Mouse (Mus musculus) midbrain, embryonic 11.5 days (tissue): ENCODE measurements at regions not wholly inside any gene's neighbourhood (a gene's known extent, or its start where the extent isn't known, plus 50 kb on each side); places are given as distances from the start of the nearest gene placed in this dataset.

Source experiments
- ATAC-seq: fragments of 200-750 bp; cut with Nextera tagmentation; 2 replicates; pipeline ENCODE4 v1.8.0; 2017; ENCODE audit warnings: moderate TSS enrichment, moderate library complexity; ENCODE audit not compliant: low FRiP score
- DNase-seq: peaks from one replicate; pipeline ENCODE4 v3.0.0; 2015; ENCODE audit warnings: low spot score; ENCODE audit errors: missing footprints
- H3K27ac ChIP-seq: fragments of 300-500 bp; sonication (generic); 2 replicates; pipeline ENCODE4 v1.5.1; 2014; ENCODE audit warnings: low read depth, low read length
- H3K27me3 ChIP-seq: fragments of 300-500 bp; sonication (generic); 2 replicates; pipeline ENCODE4 v1.6.1; 2014; ENCODE audit warnings: mild to moderate bottlenecking, low read length, moderate library complexity, mixed read lengths; ENCODE audit not compliant: control insufficient read depth, insufficient read depth
- H3K36me3 ChIP-seq: fragments of 300-500 bp; sonication (generic); 2 replicates; pipeline ENCODE4 v1.6.1; 2014; ENCODE audit warnings: mild to moderate bottlenecking, low read length, moderate library complexity, mixed read lengths; ENCODE audit not compliant: control insufficient read depth, insufficient read depth
- H3K4me1 ChIP-seq: fragments of 300-500 bp; sonication (generic); 2 replicates; pipeline ENCODE4 v1.6.1; 2014; ENCODE audit warnings: low read length; ENCODE audit not compliant: control insufficient read depth, insufficient read depth
- H3K4me2 ChIP-seq: fragments of 300-500 bp; sonication (generic); 2 replicates; pipeline ENCODE4 v1.6.1; 2014; ENCODE audit warnings: mild to moderate bottlenecking, moderate library complexity
- H3K4me3 ChIP-seq: fragments of 300-500 bp; sonication (generic); 2 replicates; pipeline ENCODE4 v1.5.1; 2014; ENCODE audit warnings: low read depth, low read length
- H3K9ac ChIP-seq: fragments of 300-500 bp; sonication (generic); 2 replicates; pipeline ENCODE4 v1.6.1; 2014; ENCODE audit warnings: low read length
- H3K9me3 ChIP-seq: fragments of 300-500 bp; sonication (generic); 2 replicates; pipeline ENCODE4 v1.6.1; 2016; ENCODE audit warnings: low read length; ENCODE audit not compliant: control insufficient read depth
- WGBS: fragments of 180-500 bp; shearing (Covaris S2); extraction: QIAGEN DNeasy Blood & Tissue Kit; methylation state at CpG from one replicate; pipeline ENCODE4 v1.1.7; 2014; 5-methylcytosine and 5-hydroxymethylcytosine counted together

DNA sequence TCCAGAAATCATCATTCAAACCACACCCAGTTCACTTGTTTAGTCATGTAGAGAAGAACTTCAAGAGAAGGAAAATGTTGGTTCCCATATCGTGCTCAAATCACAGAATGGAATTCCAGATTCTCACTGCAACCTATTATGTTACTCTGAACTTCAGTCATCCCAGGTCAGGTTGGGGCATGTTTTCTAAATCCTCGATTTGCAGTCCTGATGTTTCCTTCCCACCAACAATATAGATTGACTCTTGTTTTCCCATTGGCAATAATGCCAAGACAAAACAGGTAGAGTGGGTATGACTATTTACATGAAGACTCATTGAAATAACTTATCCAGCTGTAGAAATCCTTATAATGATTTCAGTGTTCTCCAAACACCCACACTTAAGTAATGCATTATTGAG is 86.4 kb upstream of the Fam83b start:
- ATAC-seq (no peak), DNase-seq (no peak)
- Histone ChIP-seq H3K9ac (no peak overlapping the region), H3K4me3 (no peak overlapping the region), H3K4me2 (no peak overlapping the region), H3K9me3 (no peaks in the 10 kb centered on the region), H3K4me1 (no peaks in the 10 kb centered on the region), H3K27ac (no peak overlapping the region), H3K36me3 (no peaks in the 10 kb centered on the region), H3K27me3 (no peaks in the 10 kb centered on the region)
- 82% methylated on average over 2 of the region's 2 CpGs for WGBS

DNA sequence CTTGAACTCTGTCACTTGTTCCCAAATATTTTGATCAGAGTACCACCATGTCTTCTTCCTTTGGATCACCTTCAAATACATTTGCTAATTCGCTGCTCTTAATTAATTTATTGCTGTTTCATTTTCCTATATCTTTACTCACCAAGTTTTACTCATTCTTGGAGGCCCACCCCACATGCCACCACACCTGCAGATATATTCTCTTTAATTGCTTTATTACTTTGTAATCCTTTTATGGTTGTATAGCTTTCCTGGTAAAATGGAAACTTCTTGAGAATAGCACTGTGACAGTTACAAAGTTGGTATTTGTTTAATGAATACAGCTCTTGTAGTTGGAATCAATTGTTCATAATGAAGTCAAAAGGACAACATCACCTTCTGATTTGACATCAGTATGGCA is 82.6 kb upstream of the Fam83b start:
- Histone ChIP-seq H3K9ac (no peak overlapping the region), H3K36me3 (no peaks in the 10 kb centered on the region), H3K4me1 (no peaks in the 10 kb centered on the region), H3K4me3 (no peak overlapping the region), H3K9me3 (no peaks in the 10 kb centered on the region), H3K27ac (no peak overlapping the region), H3K27me3 (no peaks in the 10 kb centered on the region), H3K4me2 (no peak overlapping the region)
- DNase-seq: no peak
- no peak for ATAC-seq
- 79% methylated on average over 1 of the region's 1 CpGs for WGBS

DNA sequence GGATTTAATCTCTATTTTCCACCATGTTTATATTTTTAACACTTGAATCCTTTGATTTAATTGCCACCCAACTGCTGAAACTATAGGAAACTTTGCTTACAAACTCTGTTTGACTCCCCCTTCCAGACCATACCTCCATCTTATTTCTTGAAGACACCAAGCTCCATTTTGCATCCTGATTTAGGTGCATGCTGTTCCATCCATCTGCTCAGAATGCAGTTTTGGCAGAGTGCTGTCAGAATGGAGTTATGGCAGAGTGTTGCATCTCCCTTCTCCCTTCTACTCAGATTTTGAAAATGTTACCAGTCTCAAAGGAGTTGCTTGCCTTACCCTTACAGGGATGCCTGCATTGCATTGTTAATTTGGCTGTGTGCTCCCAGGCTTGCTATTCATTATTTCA is 79.5 kb upstream of the Fam83b start:
- H3K4me1 ChIP-seq: no peaks in the 10 kb centered on the region
- no peak for ATAC-seq
- H3K4me2 ChIP-seq: no peak overlapping the region
- no peak for DNase-seq
- no peak overlapping the region for H3K9ac ChIP-seq
- H3K27me3 ChIP-seq: no peaks in the 10 kb centered on the region
- H3K9me3 ChIP-seq: no peaks in the 10 kb centered on the region
- no peaks in the 10 kb centered on the region for H3K36me3 ChIP-seq
- no peak overlapping the region for H3K4me3 ChIP-seq
- no peak overlapping the region for H3K27ac ChIP-seq
